Mouse (Mus musculus) intestine, postnatal 0 days (tissue): ENCODE data around the gene Rbm4. TPM values are rescaled to one million over a fixed set of nuclear protein-coding genes. Genes with fewer than 3 reads are reported as not detected.

Source experiments
- ATAC-seq: fragments of 200-750 bp; cut with Nextera tagmentation; 2 replicates; pipeline ENCODE4 v1.8.0; 2017; ENCODE audit warnings: mild to moderate bottlenecking, moderate TSS enrichment, moderate library complexity
- H3K27ac ChIP-seq: fragments of 300-500 bp; sonication (generic); 2 replicates; pipeline ENCODE4 v1.5.1; 2014; ENCODE audit warnings: mild to moderate bottlenecking, low read depth, low read length, moderate library complexity
- H3K27me3 ChIP-seq: fragments of 300-500 bp; sonication (generic); replicated peaks from 2 replicates; pipeline ENCODE4 v1.6.1; 2014; ENCODE audit warnings: low read length, mixed read lengths; ENCODE audit not compliant: control insufficient read depth, insufficient read depth
- H3K36me3 ChIP-seq: fragments of 300-500 bp; sonication (generic); 2 replicates; pipeline ENCODE4 v1.6.1; 2014; ENCODE audit warnings: mild to moderate bottlenecking, moderate library complexity; ENCODE audit not compliant: control insufficient read depth, insufficient read depth
- H3K4me1 ChIP-seq: fragments of 300-500 bp; sonication (generic); replicated peaks from 2 replicates; pipeline ENCODE4 v1.6.1; 2014; ENCODE audit warnings: antibody characterized with exemption, low read length, mixed read lengths; ENCODE audit not compliant: control insufficient read depth, insufficient read depth
- H3K4me2 ChIP-seq: fragments of 300-500 bp; sonication (generic); replicated peaks from 2 replicates; pipeline ENCODE4 v1.6.1; 2014; ENCODE audit warnings: low read depth, mild to moderate bottlenecking, moderate library complexity
- H3K4me3 ChIP-seq: fragments of 300-500 bp; sonication (generic); 2 replicates; pipeline ENCODE4 v1.5.1; 2014; ENCODE audit warnings: low read depth, low read length
- H3K9ac ChIP-seq: fragments of 300-500 bp; sonication (generic); 2 replicates; pipeline ENCODE4 v1.6.1; 2014; ENCODE audit warnings: mild to moderate bottlenecking, low read depth, low read length
- H3K9me3 ChIP-seq: fragments of 300-500 bp; sonication (generic); 2 replicates; pipeline ENCODE4 v1.6.1; 2016; ENCODE audit warnings: mixed run types; ENCODE audit not compliant: control insufficient read depth
- CTCF ChIP-seq: sonication (generic); IDR thresholded peaks from 2 replicates; pipeline ENCODE4 v1.5.1; 2016; ENCODE audit warnings: low read depth, mild to moderate bottlenecking, control low read depth, antibody characterized with exemption, moderate library complexity
- WGBS: fragments of 180-500 bp; shearing (Covaris S2); extraction: QIAGEN DNeasy Blood & Tissue Kit; methylation state at CpG from one replicate; pipeline ENCODE4 v1.1.7; 2014; 5-methylcytosine and 5-hydroxymethylcytosine counted together
- polyA plus RNA-seq: library from polyadenylated mRNA; unstranded; fragments of >200 nt; fragmentation: Nextera tagmentation; extraction: Ambion mirVana; gene quantifications from 2 replicates; pipeline ENCODE4 v1.2.1, GENCODE M21; 2015

Gene Rbm4
- polyA plus RNA-seq, 1 experiment from 2014 or later: 21.6 TPM

DNA sequence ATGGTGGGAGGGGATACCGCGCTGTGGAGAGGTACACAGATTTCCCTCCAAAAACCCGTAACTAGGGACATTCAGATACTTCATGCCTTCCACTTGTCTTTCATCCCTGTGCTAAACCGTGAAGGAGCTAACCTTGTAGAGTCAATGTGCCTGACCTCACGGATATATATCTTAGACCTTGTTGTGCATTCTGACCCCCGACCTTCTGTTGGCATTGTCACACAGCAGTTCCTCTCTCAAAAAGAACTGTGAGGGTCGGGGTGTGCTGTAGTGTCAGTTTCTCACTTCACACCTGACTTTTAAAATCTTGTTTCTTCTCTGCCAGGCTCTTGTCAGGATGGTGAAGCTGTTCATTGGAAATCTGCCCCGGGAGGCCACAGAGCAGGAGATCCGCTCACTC lies 36.8 kb downstream of the Rbm4 start:
- no peaks in the 10 kb centered on the region for H3K9me3 ChIP-seq
- peak overlapping the region; percentile 75 for H3K4me2 ChIP-seq
- H3K4me3 ChIP-seq: peak overlapping the region; percentile 72
- WGBS: 2% methylated on average over 9 of the region's 9 CpGs
- peak overlapping the region; percentile 72 for H3K27ac ChIP-seq
- TF ChIP-seq CTCF: no peak
- peak overlapping the region; percentile 62 for H3K9ac ChIP-seq
- ATAC-seq: no peak
- no peaks in the 10 kb centered on the region for H3K27me3 ChIP-seq
- peaks cover 2% of the 10 kb centered on the region; the same call in 1 of the 2 replicates for H3K36me3 ChIP-seq
- H3K4me1 ChIP-seq: no peaks in the 10 kb centered on the region; the same call in 1 of the 2 replicates

DNA sequence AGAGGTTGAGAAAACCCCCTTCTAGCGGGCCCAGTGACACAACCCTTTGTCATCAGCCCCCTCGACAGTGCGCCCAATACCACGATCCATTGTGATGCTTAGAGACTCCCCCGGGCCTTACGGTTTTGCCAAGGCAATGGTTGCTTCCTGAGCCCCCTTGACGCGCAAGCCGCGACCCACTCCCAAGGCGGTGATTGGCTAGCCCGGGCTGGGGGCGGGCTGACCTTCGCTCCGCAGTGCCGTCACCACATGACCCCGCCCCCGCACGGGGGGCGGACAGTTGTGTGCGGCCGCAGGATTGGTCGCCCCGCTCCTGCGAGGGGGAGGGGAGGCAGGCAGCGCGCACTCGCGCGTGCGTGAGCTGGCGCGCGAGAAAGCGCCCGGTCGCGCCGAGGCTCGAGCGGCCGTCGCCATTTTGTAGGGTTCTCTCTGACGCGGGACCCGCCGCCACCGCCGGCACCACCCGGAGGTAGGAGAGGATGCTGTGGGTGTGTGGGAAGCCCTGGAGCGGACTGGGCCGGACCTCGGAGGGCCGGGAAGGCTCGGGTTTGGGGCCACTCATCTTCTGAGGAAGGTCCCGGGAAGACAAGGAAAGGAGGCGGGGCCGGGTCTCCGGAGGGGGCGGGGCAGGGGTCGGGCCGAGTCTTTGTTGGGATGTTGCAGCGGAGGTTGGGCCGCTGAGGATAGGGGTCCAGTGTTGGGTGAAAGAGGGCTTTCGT lies 37.3 kb downstream of the Rbm4 start, which contains the start of gene Rbm4b:
TSS of gene Rbm4b (plus strand) at position 305 of the 719 bp plus-strand sequence.
- peak within 1 kb of the TSS; percentile 75 for H3K4me2 ChIP-seq
- peak within 1 kb of the TSS; percentile 72 for H3K27ac ChIP-seq
- peak within 1 kb of the TSS; percentile 72 for H3K4me3 ChIP-seq
- no peaks in the 10 kb centered on the region for H3K36me3 ChIP-seq
- no peaks in the 10 kb centered on the region; the same call in 1 of the 2 replicates for H3K4me1 ChIP-seq
- TF ChIP-seq CTCF: no peak
- no peaks in the 10 kb centered on the region for H3K27me3 ChIP-seq
- 1% methylated on average over 63 of the region's 65 CpGs for WGBS
- ATAC-seq: peak; percentile 94
- peak within 1 kb of the TSS; percentile 62 for H3K9ac ChIP-seq
- no peaks in the 10 kb centered on the region for H3K9me3 ChIP-seq

DNA sequence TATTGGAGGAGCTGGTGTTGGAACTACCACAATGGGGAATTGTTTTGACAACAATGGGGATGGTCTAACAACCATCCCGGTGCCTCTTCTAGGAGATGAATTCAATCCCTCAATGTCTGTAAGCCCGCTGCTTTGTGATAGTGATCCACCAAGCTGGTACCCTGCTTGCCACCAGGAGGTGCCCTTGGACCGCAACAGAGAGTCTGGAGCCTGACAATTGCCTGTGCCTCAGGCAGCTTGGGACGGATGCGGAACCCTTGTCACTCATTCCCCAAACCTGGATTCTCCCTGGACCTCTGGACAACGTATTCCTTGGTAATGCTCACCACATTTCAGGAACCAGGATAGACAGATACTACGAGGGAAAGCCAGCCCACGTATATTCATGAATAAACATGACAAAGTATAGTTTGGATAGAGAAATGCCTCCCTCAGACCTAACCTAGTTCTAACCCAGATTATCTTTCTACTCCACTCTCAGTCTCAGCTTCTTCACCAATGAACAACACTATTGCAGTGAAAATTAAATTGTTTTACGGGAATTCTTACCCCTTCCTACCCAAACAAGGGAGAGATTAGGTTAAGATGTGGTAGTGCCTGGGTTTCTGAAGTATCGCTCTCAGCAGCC lies 38.0 kb downstream of the Rbm4 start:
- H3K4me1 ChIP-seq: no peaks in the 10 kb centered on the region; the same call in 1 of the 2 replicates
- H3K9ac ChIP-seq: peak overlapping the region; percentile 62; the same call in 1 of the 2 replicates
- peak overlapping the region; percentile 75 for H3K4me2 ChIP-seq
- no peaks in the 10 kb centered on the region for H3K36me3 ChIP-seq
- 0% methylated on average over 10 of the region's 10 CpGs for WGBS
- ATAC-seq: peak; percentile 66
- H3K27ac ChIP-seq: peak overlapping the region; percentile 72
- no peaks in the 10 kb centered on the region for H3K9me3 ChIP-seq
- TF ChIP-seq CTCF: peak; percentile 98
- H3K27me3 ChIP-seq: no peaks in the 10 kb centered on the region
- H3K4me3 ChIP-seq: peak overlapping the region; percentile 72

GRCm38 (mm10) chr19:4749975-4750374 lies 43.7 kb downstream of the Rbm4 start:
- no peak overlapping the region for H3K4me3 ChIP-seq
- WGBS: 89% methylated on average over 6 of the region's 6 CpGs
- no peak for TF ChIP-seq CTCF
- H3K4me2 ChIP-seq: no peak overlapping the region
- H3K4me1 ChIP-seq: no peaks in the 10 kb centered on the region
- no peak overlapping the region for H3K9ac ChIP-seq
- H3K9me3 ChIP-seq: no peaks in the 10 kb centered on the region
- no peaks in the 10 kb centered on the region for H3K27me3 ChIP-seq
- H3K27ac ChIP-seq: no peak overlapping the region
- ATAC-seq: no peak
- no peaks in the 10 kb centered on the region; the same call in 1 of the 2 replicates for H3K36me3 ChIP-seq

DNA sequence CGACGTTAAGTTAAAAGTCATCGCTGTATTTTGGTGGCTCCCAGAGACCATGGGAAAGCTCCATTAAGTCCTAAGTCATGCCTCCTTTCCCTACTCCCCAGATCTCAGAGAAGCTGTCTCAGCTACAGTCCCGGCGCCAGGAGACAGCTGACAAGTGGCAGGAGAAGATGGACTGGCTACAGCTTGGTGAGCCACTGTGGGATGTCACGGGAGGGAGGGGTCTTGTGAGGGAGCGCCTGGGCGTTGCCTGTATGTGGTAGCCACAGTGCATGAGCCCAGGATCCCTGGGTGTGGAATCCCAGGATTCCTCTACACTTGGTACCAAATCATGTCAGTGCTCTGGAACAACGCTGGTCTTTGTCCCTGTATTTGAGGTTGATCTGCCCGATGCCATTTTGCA lies 45.2 kb downstream of the Rbm4 start:
- Histone ChIP-seq H3K36me3 (no peaks in the 10 kb centered on the region; the same call in 1 of the 2 replicates), H3K4me3 (no peak overlapping the region), H3K27ac (no peak overlapping the region), H3K4me1 (no peaks in the 10 kb centered on the region), H3K4me2 (no peak overlapping the region), H3K27me3 (no peaks in the 10 kb centered on the region), H3K9ac (no peak overlapping the region), H3K9me3 (no peaks in the 10 kb centered on the region)
- TF ChIP-seq CTCF: no peak
- WGBS: 85% methylated on average over 10 of the region's 10 CpGs
- ATAC-seq: no peak

DNA sequence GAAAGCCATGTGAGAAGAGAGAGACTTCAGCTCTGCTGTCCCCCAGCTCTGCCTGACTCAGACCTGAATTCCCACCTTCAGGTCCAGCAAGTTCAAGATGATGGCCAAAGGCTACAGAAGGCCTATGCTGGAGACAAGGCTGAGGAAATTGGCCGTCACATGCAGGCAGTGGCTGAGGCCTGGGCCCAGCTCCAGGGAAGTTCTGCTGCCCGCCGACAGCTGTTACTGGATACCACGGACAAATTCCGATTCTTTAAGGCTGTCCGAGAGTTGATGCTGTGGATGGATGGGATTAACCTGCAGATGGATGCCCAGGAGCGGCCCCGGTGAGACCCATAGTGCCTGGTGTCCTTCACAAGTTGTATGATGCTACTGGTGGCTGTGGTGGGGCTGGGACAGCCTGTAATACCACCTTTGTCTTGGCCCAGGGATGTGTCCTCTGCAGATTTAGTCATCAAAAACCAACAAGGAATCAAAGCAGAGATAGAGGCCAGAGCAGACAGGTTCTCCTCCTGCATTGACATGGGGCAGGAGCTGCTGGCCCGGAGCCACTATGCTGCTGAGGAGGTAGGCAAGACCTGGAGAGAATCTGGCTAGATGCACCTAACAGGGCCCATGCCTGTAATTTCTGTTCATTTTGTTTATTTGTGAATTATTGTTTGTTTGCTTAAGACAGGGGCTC lies 45.9 kb downstream of the Rbm4 start:
- no peak overlapping the region for H3K27ac ChIP-seq
- 93% methylated on average over 9 of the region's 9 CpGs for WGBS
- H3K4me1 ChIP-seq: no peaks in the 10 kb centered on the region
- TF ChIP-seq CTCF: no peak
- no peak overlapping the region for H3K4me2 ChIP-seq
- no peak for ATAC-seq
- no peaks in the 10 kb centered on the region; the same call in 1 of the 2 replicates for H3K36me3 ChIP-seq
- H3K27me3 ChIP-seq: no peaks in the 10 kb centered on the region
- no peak overlapping the region for H3K4me3 ChIP-seq
- H3K9me3 ChIP-seq: no peaks in the 10 kb centered on the region
- no peak overlapping the region for H3K9ac ChIP-seq
